Mouse (Mus musculus): ENCODE data around the gene Mfsd12. TPM values are rescaled to one million over a fixed set of nuclear protein-coding genes. Genes with fewer than 3 reads are reported as not detected.

The Mfsd12 gene
- polyA plus RNA-seq (2016; fragmentation: Nextera tagmentation; extraction: Ambion mirVana), result 11.4 and 12.9 TPM in 2 replicates

- H3K9ac ChIP-seq, result peak within 1 kb of the TSS; percentile 84
- H3K27ac ChIP-seq, result peak within 1 kb of the TSS; percentile 40; the same call in 1 of the 2 replicates
- peaks cover 24% of the 10 kb centered on the region for H3K27me3 ChIP-seq
- no peaks in the 10 kb centered on the region for H3K9me3 ChIP-seq (replicated peaks)
- peak within 1 kb of the TSS; percentile 77 for H3K4me3 ChIP-seq
- WGBS, result 2% methylated on average over 77 of the region's 79 CpGs
- peaks cover 35% of the 10 kb centered on the region for H3K4me1 ChIP-seq
- H3K4me2 ChIP-seq (replicated peaks), result peak within 1 kb of the TSS; percentile 99
- H3K36me3 ChIP-seq, result no peaks in the 10 kb centered on the region
- ATAC-seq (ENCODE audit: low FRiP score), result peak; percentile 90
These were observed at the start of gene Mfsd12 for GRCm38 (mm10) chr10:81356991-81357844. TSS of gene Mfsd12 (plus strand) at chr10:81357491.

- no peaks in the 10 kb centered on the region for H3K9me3 ChIP-seq (replicated peaks)
- H3K27ac ChIP-seq, result no peak overlapping the region
- no peaks in the 10 kb centered on the region for H3K27me3 ChIP-seq
- ATAC-seq (ENCODE audit: low FRiP score), result no peak
- H3K4me3 ChIP-seq, result no peak overlapping the region
- H3K36me3 ChIP-seq, result peaks cover 93% of the 10 kb centered on the region
- H3K4me1 ChIP-seq, result 0 out of 2 replicates have a peak, but pooled peaks cover 5% of the 10 kb centered on the region
- no peak overlapping the region for H3K9ac ChIP-seq
- WGBS, result 87% methylated on average over 5 of the region's 5 CpGs
- H3K4me2 ChIP-seq (replicated peaks), result no peak overlapping the region
These were observed 47.7 kb upstream of the Mfsd12 start for GRCm38 (mm10) chr10:81309571-81309970.

- Histone ChIP-seq H3K27ac (no peak overlapping the region), H3K9me3 (replicated peaks) (no peaks in the 10 kb centered on the region), H3K36me3 (peaks cover 90% of the 10 kb centered on the region), H3K4me2 (replicated peaks) (no peak overlapping the region), H3K9ac (no peak overlapping the region), H3K4me3 (no peak overlapping the region), H3K27me3 (no peaks in the 10 kb centered on the region), H3K4me1 (peaks cover 13% of the 10 kb centered on the region)
- ATAC-seq (ENCODE audit: low FRiP score), result no peak
- WGBS, result 95% methylated on average over 13 of the region's 13 CpGs
These were observed 43.7 kb upstream of the Mfsd12 start for GRCm38 (mm10) chr10:81313581-81313980.

GRCm38 (mm10) chr10:81314201-81314600, 43.1 kb upstream of the Mfsd12 start:
- Histone ChIP-seq H3K27me3 (no peaks in the 10 kb centered on the region), H3K36me3 (peaks cover 88% of the 10 kb centered on the region), H3K4me2 (replicated peaks) (no peak overlapping the region), H3K27ac (no peak overlapping the region), H3K9me3 (replicated peaks) (no peaks in the 10 kb centered on the region), H3K4me1 (peaks cover 19% of the 10 kb centered on the region), H3K9ac (no peak overlapping the region), H3K4me3 (no peak overlapping the region)
- no peak for ATAC-seq (ENCODE audit: low FRiP score)
- WGBS, result 75% methylated on average over 7 of the region's 7 CpGs

- H3K4me2 ChIP-seq (replicated peaks), result no peak overlapping the region
- ATAC-seq (ENCODE audit: low FRiP score), result no peak
- H3K9me3 ChIP-seq (replicated peaks), result no peaks in the 10 kb centered on the region
- no peak overlapping the region for H3K4me3 ChIP-seq
- no peak overlapping the region for H3K27ac ChIP-seq
- H3K36me3 ChIP-seq, result peaks cover 75% of the 10 kb centered on the region
- H3K27me3 ChIP-seq, result no peaks in the 10 kb centered on the region
- 95% methylated on average over 16 of the region's 16 CpGs for WGBS
- H3K9ac ChIP-seq, result no peak overlapping the region
- peaks cover 27% of the 10 kb centered on the region for H3K4me1 ChIP-seq
These were observed 41.7 kb upstream of the Mfsd12 start for GRCm38 (mm10) chr10:81315587-81315986.

GRCm38 (mm10) chr10:81316338-81317060, 40.8 kb upstream of the Mfsd12 start:
- Histone ChIP-seq H3K4me3 (no peak overlapping the region), H3K9ac (no peak overlapping the region), H3K4me2 (replicated peaks) (peak overlapping the region; percentile 28), H3K9me3 (replicated peaks) (no peaks in the 10 kb centered on the region), H3K4me1 (peaks cover 28% of the 10 kb centered on the region), H3K27me3 (no peaks in the 10 kb centered on the region), H3K36me3 (peaks cover 65% of the 10 kb centered on the region), H3K27ac (no peak overlapping the region)
- no peak for ATAC-seq (ENCODE audit: low FRiP score)
- WGBS, result 43% methylated on average over 16 of the region's 16 CpGs

DNA sequence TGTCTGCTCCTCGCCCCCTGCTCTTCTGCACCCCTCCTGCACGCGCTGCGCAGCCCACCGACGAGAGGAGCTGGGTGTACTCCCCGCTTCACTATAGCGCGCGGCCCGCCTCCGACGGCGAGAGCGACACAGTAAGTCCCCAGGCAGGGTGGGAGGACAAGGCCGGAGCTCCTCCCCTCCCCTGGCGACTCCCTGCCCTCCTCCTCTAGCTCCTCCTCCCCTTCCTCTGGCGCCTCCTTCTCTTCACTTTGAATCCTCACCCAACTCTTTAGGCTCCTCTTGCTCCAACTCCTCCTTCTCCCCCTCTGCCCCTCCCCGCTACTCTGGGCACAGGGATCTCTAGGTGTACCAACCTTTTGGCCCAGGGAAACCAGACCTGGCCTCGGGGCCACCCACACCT, 40.0 kb upstream of the Mfsd12 start:
- H3K36me3 ChIP-seq, result peaks cover 59% of the 10 kb centered on the region
- WGBS, result 19% methylated on average over 20 of the region's 20 CpGs
- H3K27ac ChIP-seq, result no peak overlapping the region
- no peaks in the 10 kb centered on the region for H3K27me3 ChIP-seq
- no peak overlapping the region for H3K9ac ChIP-seq
- H3K4me3 ChIP-seq, result 0 out of 2 replicates have a peak overlapping the region, but pooled peaks have one; percentile 2
- no peak for ATAC-seq (ENCODE audit: low FRiP score)
- no peaks in the 10 kb centered on the region for H3K9me3 ChIP-seq (replicated peaks)
- peak overlapping the region; percentile 28 for H3K4me2 ChIP-seq (replicated peaks)
- peaks cover 35% of the 10 kb centered on the region for H3K4me1 ChIP-seq

DNA sequence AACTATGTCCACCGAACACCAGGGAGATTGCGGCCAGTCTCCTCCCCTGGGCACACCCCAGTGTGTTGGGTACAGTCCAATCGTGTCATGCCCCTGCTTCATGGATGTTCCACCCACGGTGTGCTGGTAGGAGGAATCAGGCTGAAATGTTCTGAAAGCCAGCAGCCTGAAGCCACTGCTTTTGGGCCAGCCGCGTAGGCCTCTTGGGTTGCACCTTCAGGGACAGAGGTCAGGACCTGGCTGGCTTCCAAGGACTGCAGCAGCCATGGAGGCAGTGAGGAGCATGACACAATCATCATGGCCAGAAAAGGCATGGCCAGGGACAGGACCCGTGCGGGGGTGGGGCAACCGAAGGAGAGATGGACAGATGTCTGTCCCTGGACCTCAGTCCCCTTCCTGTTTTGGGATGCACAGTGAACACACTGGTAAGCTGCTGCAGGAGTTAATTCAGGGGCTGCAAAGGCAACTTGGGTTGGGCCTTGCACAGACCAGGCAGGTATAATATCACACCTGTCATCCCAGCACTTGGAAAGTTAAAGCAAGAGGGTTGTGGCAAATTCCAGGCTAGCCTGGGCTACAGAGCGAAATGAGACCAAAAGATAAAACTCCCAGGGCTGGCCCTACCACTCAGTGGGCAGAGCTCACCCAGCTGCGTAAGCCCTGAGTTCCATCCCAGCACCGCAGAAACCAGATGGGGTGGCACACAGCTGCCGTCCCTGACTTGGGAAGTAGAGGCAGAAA, 38.5 kb upstream of the Mfsd12 start:
- Histone ChIP-seq H3K27ac (no peak overlapping the region), H3K4me2 (replicated peaks) (peak overlapping the region; percentile 85; the same call in 1 of the 2 replicates)

GRCm38 (mm10) chr10:81319330-81319699, 38.0 kb upstream of the Mfsd12 start:
- H3K4me3 ChIP-seq, result peak overlapping the region; percentile 95
- WGBS, result 39% methylated on average over 8 of the region's 8 CpGs
- H3K9ac ChIP-seq, result peak overlapping the region; percentile 53
- peaks cover 39% of the 10 kb centered on the region for H3K4me1 ChIP-seq
- no peaks in the 10 kb centered on the region for H3K9me3 ChIP-seq (replicated peaks)
- no peaks in the 10 kb centered on the region for H3K27me3 ChIP-seq
- ATAC-seq (ENCODE audit: low FRiP score), result no peak
- peak overlapping the region; percentile 85 for H3K4me2 ChIP-seq (replicated peaks)
- H3K27ac ChIP-seq, result peak overlapping the region; percentile 92
- peaks cover 59% of the 10 kb centered on the region for H3K36me3 ChIP-seq

More for the DNA sequence above, 38.5 kb upstream of the Mfsd12 start:
- no peaks in the 10 kb centered on the region for H3K27me3 ChIP-seq
- peak overlapping the region; percentile 53; the same call in 1 of the 2 replicates for H3K9ac ChIP-seq
- H3K9me3 ChIP-seq (replicated peaks), result no peaks in the 10 kb centered on the region
- H3K4me3 ChIP-seq, result peak overlapping the region; percentile 95
- H3K36me3 ChIP-seq, result peaks cover 59% of the 10 kb centered on the region
- H3K4me1 ChIP-seq, result peaks cover 39% of the 10 kb centered on the region
- no peak for ATAC-seq (ENCODE audit: low FRiP score)
- 92% methylated on average over 13 of the region's 13 CpGs for WGBS

DNA sequence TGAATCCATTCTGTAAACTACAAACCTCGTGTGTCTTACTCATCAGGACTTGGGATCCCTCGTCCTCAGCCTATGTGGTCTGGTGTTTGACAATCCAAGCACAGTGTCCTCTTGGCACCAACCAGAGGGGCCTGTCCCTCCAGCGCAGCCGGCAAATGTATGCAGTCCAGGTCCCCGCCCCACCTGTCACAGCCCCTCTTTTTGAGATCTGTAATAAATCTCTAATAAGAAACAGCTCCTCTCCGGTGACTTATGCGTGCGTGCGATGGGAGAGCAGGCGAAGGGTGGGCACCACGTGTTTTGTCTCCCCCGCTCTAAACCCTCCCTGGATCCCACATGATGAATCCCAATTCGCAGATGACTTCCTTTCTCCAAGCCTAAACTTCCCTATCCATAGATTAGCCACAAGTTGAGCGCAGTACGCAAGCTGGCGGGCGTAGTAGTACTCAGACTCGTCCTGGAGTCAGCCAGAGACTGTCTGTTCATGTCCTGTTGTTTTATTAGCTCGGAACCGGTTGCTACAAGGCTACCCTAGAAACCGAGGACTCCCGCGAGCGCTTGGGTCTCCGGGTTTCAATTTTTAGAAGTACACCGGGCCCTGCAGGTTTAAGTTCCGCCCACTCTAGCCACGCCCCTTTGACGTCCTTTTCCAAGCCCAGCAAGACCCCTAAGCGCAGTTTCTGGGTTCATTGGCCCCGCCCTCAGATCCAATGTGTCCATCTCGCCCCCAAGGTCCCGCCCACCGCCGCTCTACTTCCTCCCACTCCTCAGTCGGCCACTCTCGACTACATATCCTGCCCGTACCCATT, 37.3 kb upstream of the Mfsd12 start:
- H3K9ac ChIP-seq, result peak overlapping the region; percentile 53
- peak; percentile 0; the same call in 1 of the 2 replicates for ATAC-seq (ENCODE audit: low FRiP score)
- H3K9me3 ChIP-seq (replicated peaks), result no peaks in the 10 kb centered on the region
- peak overlapping the region; percentile 85 for H3K4me2 ChIP-seq (replicated peaks)
- peaks cover 60% of the 10 kb centered on the region for H3K36me3 ChIP-seq
- peak overlapping the region; percentile 95 for H3K4me3 ChIP-seq
- WGBS, result 1% methylated on average over 38 of the region's 38 CpGs
- peak overlapping the region; percentile 92 for H3K27ac ChIP-seq
- peaks cover 39% of the 10 kb centered on the region for H3K4me1 ChIP-seq
- H3K27me3 ChIP-seq, result no peaks in the 10 kb centered on the region
